Mouse (Mus musculus) brain, embryonic 14.5 days (tissue): ENCODE results near the gene Cyp11a1.
A peak's percentile ranks its signal among the peaks of the same experiment; 100 is the strongest.

Experiments
- CTCF ChIP-seq: fragments of 200-500 bp; IDR thresholded peaks from 2 replicates; pipeline ENCODE4 v1.5.1; 2012; ENCODE audit warnings: inconsistent platforms, mild to moderate bottlenecking, moderate library complexity, borderline replicate concordance; ENCODE audit not compliant: insufficient read depth, insufficient read length; ENCODE audit errors: extremely low read depth
- POLR2A ChIP-seq: fragments of 200-500 bp; IDR thresholded peaks from 2 replicates; pipeline ENCODE4 v1.6.1; 2012; ENCODE audit warnings: mild to moderate bottlenecking, inconsistent platforms, borderline replicate concordance; ENCODE audit not compliant: poor library complexity, insufficient read depth, insufficient read length, severe bottlenecking; ENCODE audit errors: extremely low read depth

- TF ChIP-seq CTCF (peak; percentile 70; the same call in 1 of the 2 replicates), POLR2A (no peak)
These were observed 10.9 kb upstream of the Cyp11a1 start for GRCm38 (mm10) chr9:57995282-57995681.
